Mouse (Mus musculus) neutrophil, adult 59 days (primary cell): ENCODE measurements around the gene Gm5157. TPM values are rescaled to one million over a fixed set of nuclear protein-coding genes. Genes with fewer than 3 reads are reported as not detected.

Source experiments
- total RNA-seq, 2 experiments: library from RNA; stranded (reverse); gene quantifications; 1 replicate in 1 of 2; 2 replicates in 1 of 2; pipeline ENCODE4 v1.2.4; 2023

The Gm5157 gene
- total RNA-seq: not detected

GRCm38 (mm10) chr7:21190323-21190722 lies at the start of gene Gm5157:
Gene Gm5157, minus strand, starts transcription at chr7:21190423.

GRCm38 (mm10) chr7:21161885-21162284 lies 28.3 kb downstream of the Gm5157 start, which contains the start of gene Vmn1r123:
Gene Vmn1r123, plus strand, starts transcription at chr7:21162185.

Other genes with a start within 250 kb of the Gm5157 start
- not detected for gene Vmn1r119, start 178.0 kb downstream of the Gm5157 start, total RNA-seq
- not detected for gene Vmn1r120, start 136.6 kb downstream of the Gm5157 start, total RNA-seq
- gene Vmn1r121, start 91.9 kb downstream of the Gm5157 start, total RNA-seq: not detected
- not detected for gene Vmn1r122, start 56.3 kb downstream of the Gm5157 start, total RNA-seq
- not detected for gene Vmn1r123, start 28.2 kb downstream of the Gm5157 start, total RNA-seq
- gene Vmn1r124, start 70.2 kb upstream of the Gm5157 start, total RNA-seq: not detected
- not detected for gene Vmn1r125, start 81.8 kb upstream of the Gm5157 start, total RNA-seq
- not detected for gene Vmn1r126, start 111.0 kb upstream of the Gm5157 start, total RNA-seq
- not detected for gene Vmn1r127, start 129.4 kb upstream of the Gm5157 start, total RNA-seq
- not detected for gene Vmn1r128, start 158.9 kb upstream of the Gm5157 start, total RNA-seq
- gene Vmn1r129, start 170.9 kb upstream of the Gm5157 start, total RNA-seq: not detected
- gene Gm6882, start 242.3 kb upstream of the Gm5157 start, total RNA-seq: not detected